ENCODE assay signal across 23 mouse cellular contexts in genomic region chr6:42376504-42377019, GRCm38 (mm10). TPM values are rescaled to one million over a fixed set of nuclear protein-coding genes. Genes with fewer than 3 reads are reported as not detected.
DNase-seq lines count a peak whose midpoint lies in the region; ATAC-seq and TF ChIP-seq lines count a peak whose summit lies in the region.
"Had no signal": no experiment of that assay in that cellular context is flagged by ENCODE, and none has a peak within 500 bp of the region (broad histone marks: within the 10 kb centered on the region; RNA-seq: fewer than 3 reads in every experiment).

No protein-coding gene starts in this region.

- no peaks in the 10 kb centered on the region for H3K9me3 ChIP-seq in heart, postnatal 0 days (replicated peaks; ENCODE audit: control insufficient read depth, low read length)
- H3K9me3 ChIP-seq in heart, embryonic 10.5 days = no peaks in the 10 kb centered on the region
- no peaks in the 10 kb centered on the region for H3K9me3 ChIP-seq in stomach, embryonic 16.5 days (replicated peaks; ENCODE audit: control insufficient read depth, low read length)
- no peaks in the 10 kb centered on the region for H3K9me3 ChIP-seq in stomach, postnatal 0 days (ENCODE audit: control insufficient read depth, low read length)
- H3K9me3 ChIP-seq in midbrain, embryonic 15.5 days = no peaks in the 10 kb centered on the region
- H3K9me3 ChIP-seq: forebrain, embryonic 13.5 days; hindbrain, embryonic 12.5 days; intestine, embryonic 15.5 days; neural tube, embryonic 13.5 days had no signal

- TF ChIP-seq CTCF in heart, postnatal 0 days (IDR thresholded peaks at IDR 0.05; ENCODE audit: low read depth) = no peak
- no peak for TF ChIP-seq CTCF in stomach, postnatal 0 days (IDR thresholded peaks at IDR 0.05; ENCODE audit: low read depth)

- no peak overlapping the region for H3K4me2 ChIP-seq in heart, postnatal 0 days (ENCODE audit: low read depth, low read length)
- no peak overlapping the region for H3K4me2 ChIP-seq in stomach, embryonic 16.5 days (ENCODE audit: low read depth, low read length)
- no peak overlapping the region for H3K4me2 ChIP-seq in stomach, postnatal 0 days (replicated peaks; ENCODE audit: low read depth)
- no peak overlapping the region for H3K4me2 ChIP-seq in midbrain, embryonic 15.5 days
- H3K4me2 ChIP-seq: forebrain, embryonic 13.5 days; hindbrain, embryonic 12.5 days; intestine, embryonic 15.5 days; neural tube, embryonic 13.5 days had no signal

- H3K4me1 ChIP-seq in heart, postnatal 0 days (ENCODE audit: control insufficient read depth, insufficient read depth) = peaks cover 35% of the 10 kb centered on the region
- H3K4me1 ChIP-seq in heart, embryonic 10.5 days = peaks cover 55% of the 10 kb centered on the region
- peaks cover 22% of the 10 kb centered on the region for H3K4me1 ChIP-seq in stomach, embryonic 16.5 days (ENCODE audit: control insufficient read depth, insufficient read depth, low read length)
- peaks cover 8% of the 10 kb centered on the region; the same call in 1 of the 2 replicates for H3K4me1 ChIP-seq in stomach, postnatal 0 days (replicated peaks; ENCODE audit: control insufficient read depth, insufficient read depth)
- peaks cover 14% of the 10 kb centered on the region for H3K4me1 ChIP-seq in midbrain, embryonic 15.5 days

- H3K9ac ChIP-seq in heart, postnatal 0 days (replicated peaks; ENCODE audit: low read depth, low read length) = no peak overlapping the region
- H3K9ac ChIP-seq in stomach, embryonic 16.5 days (ENCODE audit: low read length) = no peak overlapping the region
- no peak overlapping the region for H3K9ac ChIP-seq in stomach, postnatal 0 days (ENCODE audit: low read length)
- H3K9ac ChIP-seq in midbrain, embryonic 15.5 days = no peak overlapping the region
- H3K9ac ChIP-seq: forebrain, embryonic 13.5 days; hindbrain, embryonic 12.5 days; intestine, embryonic 15.5 days; neural tube, embryonic 13.5 days had no signal

- H3K4me3 ChIP-seq in heart, postnatal 0 days (ENCODE audit: low read depth, low read length) = no peak overlapping the region
- H3K4me3 ChIP-seq in heart, embryonic 10.5 days = no peak overlapping the region
- no peak overlapping the region for H3K4me3 ChIP-seq in stomach, embryonic 16.5 days (replicated peaks; ENCODE audit: low read length)
- H3K4me3 ChIP-seq in stomach, postnatal 0 days (ENCODE audit: low read depth, low read length) = no peak overlapping the region
- H3K4me3 ChIP-seq in midbrain, embryonic 15.5 days = no peak overlapping the region
- H3K4me3 ChIP-seq: forebrain, embryonic 13.5 days; hindbrain, embryonic 12.5 days; intestine, embryonic 15.5 days; layer of hippocampus, adult 2 months; neural tube, embryonic 13.5 days had no signal

- peak; percentile 69 for ATAC-seq in frontal cortex, adult (ENCODE audit: low TSS enrichment)
- ATAC-seq in heart, postnatal 0 days (ENCODE audit: insufficient read depth, low read depth) = no peak
- no peak for ATAC-seq in stomach, embryonic 16.5 days (ENCODE audit: insufficient read depth, low FRiP score)
- ATAC-seq in stomach, postnatal 0 days (ENCODE audit: low FRiP score, low TSS enrichment) = no peak
- ATAC-seq in midbrain, embryonic 15.5 days (replicated peaks) = no peak
- ATAC-seq: forebrain, embryonic 13.5 days; intestine, embryonic 15.5 days had no signal

- no peaks in the 10 kb centered on the region for H3K27me3 ChIP-seq in heart, postnatal 0 days (ENCODE audit: control insufficient read depth, insufficient read depth, low read length)
- H3K27me3 ChIP-seq in heart, embryonic 10.5 days (ENCODE audit: insufficient read depth, poor library complexity, severe bottlenecking) = no peaks in the 10 kb centered on the region
- no peaks in the 10 kb centered on the region for H3K27me3 ChIP-seq in stomach, embryonic 16.5 days (ENCODE audit: control insufficient read depth, insufficient read depth, low read length)
- no peaks in the 10 kb centered on the region for H3K27me3 ChIP-seq in stomach, postnatal 0 days (ENCODE audit: control insufficient read depth, insufficient read depth, low read length)
- peaks cover 7% of the 10 kb centered on the region for H3K27me3 ChIP-seq in midbrain, embryonic 15.5 days (replicated peaks)
- H3K27me3 ChIP-seq: intestine, embryonic 15.5 days had no signal

- DNase-seq in frontal cortex, postnatal 10 days (ENCODE audit: low spot score in 2 of 2) = no peak
- DNase-seq in heart, postnatal 0 days (ENCODE audit: low spot score) = no peak
- DNase-seq in heart, embryonic 10.5 days (ENCODE audit: low spot score) = no peak
- DNase-seq in stomach, postnatal 0 days (ENCODE audit: low spot score) = no peak
- peak; percentile 52 for DNase-seq in retina, postnatal 7 days (ENCODE audit: low read depth, low spot score)
- DNase-seq: adrenal gland, postnatal 25 days; cerebellum, adult 9-11 months; kidney, postnatal 10 days; lung, adult 2 months; thymus, adult 2 months had no signal

- WGBS in heart, postnatal 0 days = 68% methylated on average over 6 of the region's 6 CpGs
- WGBS in heart, embryonic 10.5 days = 57% methylated on average over 6 of the region's 6 CpGs
- 77% methylated on average over 6 of the region's 6 CpGs for WGBS in stomach, embryonic 16.5 days
- 70% methylated on average over 6 of the region's 6 CpGs for WGBS in stomach, postnatal 0 days
- WGBS in midbrain, embryonic 15.5 days = 67% methylated on average over 6 of the region's 6 CpGs

- no peak for TF ChIP-seq EP300 in heart, postnatal 0 days (IDR thresholded peaks at IDR 0.05; ENCODE audit: low read depth)
- TF ChIP-seq EP300 in stomach, postnatal 0 days (optimal IDR thresholded peaks at IDR 0.05) = no peak

- peak overlapping the region; percentile 78 for H3K27ac ChIP-seq in heart, postnatal 0 days (ENCODE audit: low read depth)
- H3K27ac ChIP-seq in heart, embryonic 10.5 days = no peak overlapping the region
- H3K27ac ChIP-seq in stomach, embryonic 16.5 days (ENCODE audit: low read length) = peak overlapping the region; percentile 31; the same call in 1 of the 2 replicates
- no peak overlapping the region for H3K27ac ChIP-seq in stomach, postnatal 0 days (replicated peaks)
- H3K27ac ChIP-seq in midbrain, embryonic 15.5 days = no peak overlapping the region
- H3K27ac ChIP-seq: forebrain, embryonic 13.5 days; hindbrain, embryonic 12.5 days; intestine, embryonic 15.5 days; layer of hippocampus, adult 2 months; neural tube, embryonic 13.5 days had no signal

- H3K36me3 ChIP-seq in heart, postnatal 0 days (replicated peaks; ENCODE audit: control insufficient read depth, insufficient read depth, low read length) = no peaks in the 10 kb centered on the region
- no peaks in the 10 kb centered on the region for H3K36me3 ChIP-seq in heart, embryonic 10.5 days
- H3K36me3 ChIP-seq in stomach, embryonic 16.5 days (ENCODE audit: control insufficient read depth, insufficient read depth, low read length) = no peaks in the 10 kb centered on the region
- H3K36me3 ChIP-seq in stomach, postnatal 0 days (ENCODE audit: control insufficient read depth, insufficient read depth, low read length) = no peaks in the 10 kb centered on the region
- H3K36me3 ChIP-seq in midbrain, embryonic 15.5 days (replicated peaks) = no peaks in the 10 kb centered on the region
- H3K36me3 ChIP-seq: hindbrain, embryonic 12.5 days; intestine, embryonic 15.5 days; neural tube, embryonic 13.5 days had no signal

RNA-seq across cellular contexts. Expression of gene Epha1, which starts 3.5 kb away (rescaled TPM):
- total RNA-seq in heart, postnatal 0 days (2014; rRNA removed; ENCODE audit: low replicate concordance) = 0.35 TPM in 1 of 2 replicates, not detected in the other
- 0.33 and 0.48 TPM in 2 replicates for polyA plus RNA-seq in heart, postnatal 0 days (2015; fragmentation: Nextera tagmentation; extraction: Ambion mirVana)
- polyA plus RNA-seq in heart, embryonic 10.5 days (2016; fragmentation: Nextera tagmentation; extraction: Ambion mirVana) = 3.0 and 4.8 TPM in 2 replicates
- polyA plus RNA-seq in stomach, embryonic 16.5 days (2015; fragmentation: Nextera tagmentation; extraction: Ambion mirVana) = 25.5 and 31.3 TPM in 2 replicates
- polyA plus RNA-seq in stomach, postnatal 0 days (2015; fragmentation: Nextera tagmentation; extraction: Ambion mirVana) = 19.9 and 20.1 TPM in 2 replicates
- 0.37 and 0.43 TPM in 2 replicates for polyA plus RNA-seq in midbrain, embryonic 15.5 days (2015; fragmentation: Nextera tagmentation; extraction: Ambion mirVana)
- total RNA-seq: layer of hippocampus, adult 2 months; monocyte, adult 5-6 weeks had no signal

RNA-seq across cellular contexts. Expression of gene Tas2r143, which starts 23.5 kb away (rescaled TPM):
- total RNA-seq in heart, postnatal 0 days (2014; rRNA removed; ENCODE audit: low replicate concordance) = not detected in 2 replicates
- polyA plus RNA-seq in heart, postnatal 0 days (2015; fragmentation: Nextera tagmentation; extraction: Ambion mirVana) = not detected in 2 replicates
- not detected in 2 replicates for polyA plus RNA-seq in heart, embryonic 10.5 days (2016; fragmentation: Nextera tagmentation; extraction: Ambion mirVana)
- polyA plus RNA-seq in stomach, embryonic 16.5 days (2015; fragmentation: Nextera tagmentation; extraction: Ambion mirVana) = not detected in 2 replicates
- not detected in 2 replicates for polyA plus RNA-seq in stomach, postnatal 0 days (2015; fragmentation: Nextera tagmentation; extraction: Ambion mirVana)
- not detected in 2 replicates for polyA plus RNA-seq in midbrain, embryonic 15.5 days (2015; fragmentation: Nextera tagmentation; extraction: Ambion mirVana)
- total RNA-seq: layer of hippocampus, adult 2 months had no signal
- polyA plus RNA-seq: forebrain, embryonic 13.5 days; hindbrain, embryonic 12.5 days; intestine, embryonic 15.5 days; neural tube, embryonic 13.5 days; small intestine, adult 2 months had no signal

RNA-seq across cellular contexts. Expression of gene Zyx, which starts 27.1 kb away (rescaled TPM):
- 96.2 and 140 TPM in 2 replicates for total RNA-seq in heart, postnatal 0 days (2014; rRNA removed; ENCODE audit: low replicate concordance)
- polyA plus RNA-seq in heart, postnatal 0 days (2015; fragmentation: Nextera tagmentation; extraction: Ambion mirVana) = 86.4 and 89.9 TPM in 2 replicates
- polyA plus RNA-seq in heart, embryonic 10.5 days (2016; fragmentation: Nextera tagmentation; extraction: Ambion mirVana) = 165 and 193 TPM in 2 replicates
- polyA plus RNA-seq in stomach, embryonic 16.5 days (2015; fragmentation: Nextera tagmentation; extraction: Ambion mirVana) = 99.0 and 107 TPM in 2 replicates
- 60.5 and 68.0 TPM in 2 replicates for polyA plus RNA-seq in stomach, postnatal 0 days (2015; fragmentation: Nextera tagmentation; extraction: Ambion mirVana)
- polyA plus RNA-seq in midbrain, embryonic 15.5 days (2015; fragmentation: Nextera tagmentation; extraction: Ambion mirVana) = 54.9 and 56.0 TPM in 2 replicates

RNA-seq across cellular contexts. Expression of gene Tas2r135, which starts 28.7 kb away (rescaled TPM):
- not detected in 2 replicates for total RNA-seq in heart, postnatal 0 days (2014; rRNA removed; ENCODE audit: low replicate concordance)
- polyA plus RNA-seq in heart, postnatal 0 days (2015; fragmentation: Nextera tagmentation; extraction: Ambion mirVana) = not detected in 2 replicates
- not detected in 2 replicates for polyA plus RNA-seq in heart, embryonic 10.5 days (2016; fragmentation: Nextera tagmentation; extraction: Ambion mirVana)
- not detected in 2 replicates for polyA plus RNA-seq in stomach, embryonic 16.5 days (2015; fragmentation: Nextera tagmentation; extraction: Ambion mirVana)
- not detected in 2 replicates for polyA plus RNA-seq in stomach, postnatal 0 days (2015; fragmentation: Nextera tagmentation; extraction: Ambion mirVana)
- polyA plus RNA-seq in midbrain, embryonic 15.5 days (2015; fragmentation: Nextera tagmentation; extraction: Ambion mirVana) = not detected in 2 replicates
- total RNA-seq: gastrocnemius, postnatal 4 days; layer of hippocampus, adult 2 months; left cerebral cortex, postnatal 36 days; monocyte, adult 5-6 weeks had no signal
- polyA plus RNA-seq: forebrain, embryonic 13.5 days; hindbrain, embryonic 12.5 days; intestine, embryonic 15.5 days; liver, adult 2 months; neural tube, embryonic 13.5 days; small intestine, adult 2 months; thymus, adult 2 months had no signal

RNA-seq across cellular contexts. Expression of gene Fam131b, which starts 52.1 kb away (rescaled TPM):
- 0.88 and 1.4 TPM in 2 replicates for total RNA-seq in heart, postnatal 0 days (2014; rRNA removed; ENCODE audit: low replicate concordance)
- 0.08 TPM in 2 replicates for polyA plus RNA-seq in heart, postnatal 0 days (2015; fragmentation: Nextera tagmentation; extraction: Ambion mirVana)
- 0.21 and 0.30 TPM in 2 replicates for polyA plus RNA-seq in heart, embryonic 10.5 days (2016; fragmentation: Nextera tagmentation; extraction: Ambion mirVana)
- 0.29 and 0.32 TPM in 2 replicates for polyA plus RNA-seq in stomach, embryonic 16.5 days (2015; fragmentation: Nextera tagmentation; extraction: Ambion mirVana)
- polyA plus RNA-seq in stomach, postnatal 0 days (2015; fragmentation: Nextera tagmentation; extraction: Ambion mirVana) = 0.10 and 0.12 TPM in 2 replicates
- polyA plus RNA-seq in midbrain, embryonic 15.5 days (2015; fragmentation: Nextera tagmentation; extraction: Ambion mirVana) = 7.4 and 8.0 TPM in 2 replicates
- total RNA-seq: adrenal gland, postnatal 25 days; liver, adult 2 months; monocyte, adult 5-6 weeks had no signal
- polyA plus RNA-seq: liver, adult 2 months had no signal

Comparison
In these comparisons a context has a peak if more than half of its experiments do, and no peak if none do; other contexts are left out.
1. H3K27ac ChIP-seq: peak in heart, postnatal 0 days (single experiment) and stomach, embryonic 16.5 days (single experiment); none in heart, embryonic 10.5 days (single experiment), stomach, postnatal 0 days (single experiment) and midbrain, embryonic 15.5 days (single experiment).